Mouse (Mus musculus): Measurements from ENCODE around the gene Pde6h.
"Not testable (repeated sequence)": the region's sequence is repeated elsewhere in the genome, so short reads cannot be mapped to it uniquely, and the experiment has no call there.

Pde6h gene

GRCm38 (mm10) chr6:136923532-136923931 lies at the start of gene Pde6h:
Pde6h (plus strand) TSS chr6:136923832.
- no peak for DNase-seq

- DNase-seq = no peak
Measured at GRCm38 (mm10) chr6:136874599-136874998, 49.0 kb upstream of the Pde6h start.

DNA sequence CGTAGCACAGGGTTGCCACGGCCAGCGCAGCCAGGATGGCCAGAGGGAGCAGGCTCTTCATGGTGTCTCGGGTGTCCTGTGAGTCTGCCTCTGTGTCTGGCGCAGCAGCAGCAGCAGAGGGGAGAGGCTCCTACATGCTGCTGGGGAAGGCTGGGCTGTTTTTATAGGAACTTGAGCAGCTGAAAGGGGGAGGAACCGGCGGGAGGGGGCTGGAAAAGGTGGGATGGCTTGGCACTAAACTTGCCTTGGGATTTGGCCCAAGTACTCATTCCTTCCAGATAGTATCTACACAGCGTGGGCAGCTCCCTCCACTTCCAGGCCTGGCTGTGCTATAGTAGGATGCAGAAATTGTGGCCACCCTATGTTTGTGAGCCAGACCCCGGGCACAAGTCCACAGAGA lies 48.0 kb upstream of the Pde6h start, which contains the start of gene Mgp:
TSS of gene Mgp (minus strand) at position 154 of the 400 bp plus-strand sequence.
- no peak for DNase-seq

DNA sequence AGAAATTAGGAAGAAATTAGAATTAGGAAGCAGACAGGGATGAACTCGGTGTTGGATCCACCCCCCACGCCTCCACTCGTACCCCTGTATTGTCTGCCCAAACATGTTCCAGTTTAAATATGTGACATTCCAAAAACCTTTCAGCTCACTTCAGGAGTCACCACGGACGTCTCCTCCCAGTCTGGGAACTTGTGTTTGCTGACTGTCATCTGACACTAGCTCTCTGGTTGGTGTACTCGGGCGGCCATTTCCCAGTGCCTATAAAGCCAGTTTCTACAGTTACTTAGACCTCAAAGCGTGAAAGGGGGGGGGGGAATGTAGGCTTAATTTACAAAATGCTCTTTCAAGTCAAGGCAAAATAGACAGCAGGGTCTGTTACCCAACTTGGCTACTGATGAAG lies 42.0 kb upstream of the Pde6h start:
- no peak for DNase-seq

DNA sequence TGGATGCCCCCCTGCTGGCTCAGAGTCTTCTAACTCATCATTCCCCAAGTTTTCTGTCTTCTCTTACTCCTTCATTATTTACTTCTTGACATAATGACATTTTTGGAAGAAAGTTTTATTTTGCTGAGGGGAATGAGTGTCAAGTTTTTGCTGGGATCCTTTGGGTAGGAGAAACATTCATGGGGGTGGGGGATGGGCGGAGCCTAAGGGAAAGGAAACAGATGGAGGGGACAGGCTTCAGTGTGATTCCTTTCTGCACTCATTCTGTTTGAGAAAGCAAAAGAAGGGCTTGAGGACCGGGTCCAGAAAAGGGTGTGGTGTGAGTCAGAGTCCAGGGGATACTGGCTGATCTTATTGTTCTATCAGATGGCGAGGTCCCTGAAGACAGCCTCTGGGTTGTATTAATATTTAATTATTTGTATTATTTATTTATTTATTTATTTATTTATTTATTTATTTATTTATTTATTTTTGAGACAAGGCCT lies 40.2 kb upstream of the Pde6h start:
- DNase-seq = no peak

GRCm38 (mm10) chr6:136883961-136884360 lies 39.7 kb upstream of the Pde6h start:
- no peak for DNase-seq

- not testable (repeated sequence) for DNase-seq
Measured at GRCm38 (mm10) chr6:136884766-136885165, 38.9 kb upstream of the Pde6h start.

- DNase-seq = no peak
Measured at GRCm38 (mm10) chr6:136887854-136888253, 35.8 kb upstream of the Pde6h start.

GRCm38 (mm10) chr6:136889067-136889466 lies 34.6 kb upstream of the Pde6h start:
- DNase-seq = no peak

DNA sequence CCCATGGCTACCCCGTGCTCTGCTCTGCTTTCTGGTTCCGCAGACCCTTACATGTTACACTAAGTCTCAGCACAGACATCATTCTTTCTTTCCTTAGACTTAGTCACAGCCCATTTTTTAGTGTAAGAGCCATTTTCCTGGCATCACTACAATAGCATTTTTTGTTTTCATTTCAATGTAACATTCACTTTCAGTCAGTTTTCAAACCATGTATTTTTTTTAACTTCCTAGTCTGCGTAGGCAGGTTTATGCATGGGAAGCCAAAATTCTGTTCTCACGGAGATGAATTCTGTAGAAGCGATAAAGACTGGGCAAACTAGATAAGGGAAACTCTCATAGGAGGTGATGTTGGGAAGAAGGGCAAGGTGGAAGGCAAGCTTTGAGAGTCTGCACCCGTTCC lies 34.1 kb upstream of the Pde6h start:
- no peak for DNase-seq

GRCm38 (mm10) chr6:136892002-136892401 lies 31.6 kb upstream of the Pde6h start:
- no peak for DNase-seq

DNA sequence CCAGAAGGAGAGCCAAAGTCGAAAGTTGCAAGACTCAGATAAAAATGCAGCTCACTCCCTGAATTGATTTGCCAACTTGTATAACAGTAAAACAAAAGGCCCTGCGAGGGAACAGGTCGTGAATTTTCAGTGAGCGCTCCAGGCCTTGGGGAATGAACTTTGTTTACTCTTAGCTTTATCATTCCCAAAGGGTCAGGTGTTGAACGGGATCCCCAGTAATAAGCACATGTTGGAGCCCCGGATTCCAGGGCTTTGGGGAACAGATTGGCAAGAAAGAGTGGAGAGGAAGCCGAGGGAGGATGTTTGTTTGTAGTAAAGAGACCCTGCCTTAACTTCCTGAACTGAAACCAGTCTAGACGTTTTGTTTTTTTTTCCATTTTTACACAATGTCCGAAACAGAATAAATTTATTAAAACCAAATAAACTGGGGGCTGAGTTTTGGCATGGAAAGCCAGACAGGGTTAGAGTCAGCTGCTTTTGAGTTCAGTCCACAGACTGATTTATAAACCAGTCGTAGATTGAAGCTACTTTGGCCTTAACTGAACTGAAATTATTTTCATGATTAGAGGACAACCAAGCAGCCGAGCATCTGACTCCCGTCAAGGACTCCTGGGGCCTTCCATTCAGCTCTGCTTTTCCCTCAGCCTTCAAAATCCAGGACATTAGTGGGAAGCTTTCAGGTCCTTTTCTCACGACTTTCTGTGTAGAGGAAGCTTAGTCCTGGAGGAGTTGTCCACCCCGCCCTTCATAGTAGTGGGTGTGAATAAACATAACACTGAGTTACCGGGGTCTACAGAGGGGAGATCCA lies 28.9 kb upstream of the Pde6h start:
- DNase-seq = no peak

DNA sequence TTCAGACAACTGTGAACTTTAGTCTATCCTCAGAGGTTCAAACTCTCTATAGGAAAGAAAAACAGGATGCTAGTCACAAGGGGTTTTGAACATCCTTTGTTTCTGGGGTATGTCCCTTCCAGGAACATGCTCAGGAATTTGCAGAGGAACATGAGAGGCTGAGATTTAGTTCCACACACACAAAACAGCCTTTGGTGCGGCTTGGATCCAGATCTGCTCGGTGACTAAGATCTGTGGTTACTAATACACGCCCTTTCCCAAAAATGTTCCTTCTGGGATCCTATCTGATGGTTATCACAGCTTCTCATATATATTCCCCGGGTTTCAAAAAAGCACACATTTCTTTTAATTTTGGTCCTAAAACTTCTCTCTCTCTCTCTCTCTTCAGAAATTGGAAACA lies 25.8 kb upstream of the Pde6h start:
- no peak for DNase-seq

DNA sequence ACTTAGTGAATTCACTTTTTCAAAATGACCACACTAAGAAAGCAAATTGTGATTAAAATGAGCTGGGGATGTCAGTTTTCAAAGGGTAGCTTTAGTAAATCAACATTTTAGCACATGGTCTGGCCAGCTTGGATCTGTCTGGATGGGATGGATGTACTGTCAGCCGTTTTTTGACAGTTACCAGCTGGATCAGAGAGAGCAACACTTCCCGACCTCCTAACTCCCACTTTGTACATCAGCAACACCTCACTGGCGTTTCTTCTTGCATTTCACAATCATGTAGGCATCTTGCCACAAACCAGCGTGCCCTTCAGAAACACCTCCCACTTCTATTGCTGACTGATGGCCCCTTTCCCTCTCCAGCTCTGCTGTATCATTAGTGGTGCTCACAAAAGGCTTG lies 25.4 kb upstream of the Pde6h start:
- DNase-seq = no peak

DNA sequence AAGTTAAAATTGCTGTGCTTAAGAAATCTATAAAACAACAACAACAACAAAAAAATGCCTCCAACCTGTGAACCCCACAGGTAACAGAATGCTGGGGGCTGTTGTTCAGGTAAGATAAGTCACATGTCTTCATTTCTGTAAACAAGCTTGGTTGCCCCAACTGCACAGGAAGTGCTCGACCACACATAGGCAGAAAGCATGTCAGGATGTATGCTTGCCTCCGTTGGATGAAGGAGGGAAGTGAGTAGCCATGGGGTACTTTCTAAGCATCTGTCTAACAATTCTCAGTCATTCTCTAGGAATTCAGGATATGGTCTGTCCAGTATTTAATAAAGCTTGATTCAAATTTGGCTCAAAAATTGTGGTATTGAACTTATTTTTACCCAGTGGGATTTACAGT lies 24.7 kb upstream of the Pde6h start:
- DNase-seq = peak in 1 of 2 experiments; percentile 39

DNA sequence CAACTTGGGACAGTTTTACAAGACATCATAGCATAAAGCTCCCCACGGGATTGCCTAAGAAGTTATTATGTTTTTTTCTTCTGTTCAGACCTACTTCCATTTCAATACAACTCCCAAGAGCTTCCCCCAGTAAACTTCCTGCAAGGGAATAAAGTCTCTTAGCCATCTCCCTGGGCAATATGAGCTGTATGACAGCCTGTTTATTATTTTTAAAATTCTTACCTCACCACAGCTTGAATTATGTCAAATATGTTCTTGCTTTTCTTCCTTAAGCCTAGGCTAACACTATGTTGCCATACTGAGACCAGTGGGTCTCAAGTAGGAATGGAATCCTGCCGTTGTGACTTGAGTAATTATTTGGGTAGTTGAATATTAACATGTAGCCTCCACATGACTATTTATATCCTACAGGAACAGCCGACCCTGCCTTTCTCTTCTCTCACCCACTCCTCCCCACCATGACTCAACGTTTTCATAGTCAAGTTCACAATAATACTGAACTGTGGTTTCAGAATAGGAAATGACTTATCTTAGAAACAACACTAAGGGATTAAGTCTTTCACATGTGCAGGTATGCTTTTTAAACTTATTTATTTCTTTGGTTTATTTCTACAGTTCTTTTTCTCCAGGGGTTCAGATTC lies 23.1 kb upstream of the Pde6h start:
- no peak for DNase-seq

- DNase-seq = no peak
Measured at GRCm38 (mm10) chr6:136901010-136901409, 22.6 kb upstream of the Pde6h start.

DNA sequence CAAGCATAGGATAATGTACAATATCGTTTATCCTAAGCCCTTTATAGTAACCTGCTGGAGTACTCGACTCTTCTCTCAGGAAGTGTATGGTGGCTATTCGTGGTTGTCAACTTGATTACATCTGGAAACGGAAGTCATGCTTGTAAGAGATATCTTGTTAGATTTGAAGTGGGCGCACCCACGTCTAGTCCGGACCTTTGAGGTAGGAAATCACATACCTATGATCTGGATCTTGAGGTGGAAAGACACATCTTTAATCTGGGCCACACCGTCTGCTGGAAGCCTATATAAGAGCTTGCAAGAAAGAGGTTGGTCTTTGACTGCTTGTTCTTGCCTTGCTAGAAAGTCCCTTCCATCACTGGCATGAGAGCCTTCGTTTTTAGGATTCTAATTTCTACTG lies 21.1 kb upstream of the Pde6h start:
- DNase-seq = no peak

DNA sequence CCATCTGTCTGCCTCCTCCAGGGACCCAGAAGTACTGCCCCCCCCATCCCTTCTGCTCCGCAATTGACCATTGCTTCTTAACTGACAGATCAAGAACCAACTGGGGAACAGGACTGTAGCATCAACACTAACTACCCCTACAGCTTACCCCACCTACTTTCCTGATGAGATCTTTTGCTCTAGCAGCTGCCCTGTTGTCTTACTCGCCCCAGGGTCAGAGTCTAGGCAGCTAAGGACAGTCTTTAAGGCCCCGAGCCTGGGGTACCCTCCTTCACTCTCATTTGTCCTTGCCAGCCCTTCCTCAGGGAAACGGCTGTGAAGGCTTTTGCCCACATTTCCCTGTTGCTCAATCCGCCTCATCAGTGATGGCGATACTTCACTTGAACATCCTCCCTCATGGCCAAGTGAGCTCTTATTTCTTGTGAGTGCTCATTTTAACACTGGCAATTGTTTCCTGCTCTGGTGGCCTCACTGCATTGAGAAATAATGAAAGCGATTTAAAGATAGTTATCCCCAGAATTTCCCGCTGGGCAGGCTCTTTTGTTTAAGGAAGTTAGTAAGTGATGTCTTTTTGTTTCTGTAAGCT lies 19.7 kb upstream of the Pde6h start:
- DNase-seq = no peak

DNA sequence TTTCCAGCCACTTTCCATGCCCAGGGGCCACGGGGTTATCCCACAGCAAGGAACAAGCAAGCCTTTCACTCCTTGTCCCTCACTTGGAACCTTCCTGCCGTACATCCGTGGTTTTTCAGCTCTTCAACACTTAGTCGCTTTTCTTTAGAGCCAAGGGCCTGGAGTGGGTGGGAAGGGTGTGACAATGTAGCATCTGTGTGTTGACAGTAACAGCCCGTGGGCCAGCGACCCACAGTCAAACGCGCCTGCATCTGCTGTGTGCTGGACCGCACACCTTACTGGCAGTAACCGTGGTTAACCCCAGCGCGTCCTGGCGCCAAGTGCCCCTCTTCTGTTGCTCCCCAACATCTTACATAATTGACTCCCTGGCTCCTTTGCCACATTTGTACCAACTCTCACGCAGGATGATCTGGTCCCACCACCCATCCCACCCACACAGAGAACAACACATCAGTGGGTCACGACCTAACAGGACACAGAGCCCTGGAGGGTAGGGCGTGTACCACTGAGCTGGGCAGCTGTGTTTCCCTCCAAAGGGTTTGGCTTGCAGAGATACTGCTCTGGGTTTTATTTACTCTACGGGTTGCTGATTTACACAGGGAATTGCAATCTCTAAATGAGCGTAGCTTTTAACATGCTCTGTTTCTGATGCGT lies 17.2 kb upstream of the Pde6h start:
- DNase-seq = no peak

DNA sequence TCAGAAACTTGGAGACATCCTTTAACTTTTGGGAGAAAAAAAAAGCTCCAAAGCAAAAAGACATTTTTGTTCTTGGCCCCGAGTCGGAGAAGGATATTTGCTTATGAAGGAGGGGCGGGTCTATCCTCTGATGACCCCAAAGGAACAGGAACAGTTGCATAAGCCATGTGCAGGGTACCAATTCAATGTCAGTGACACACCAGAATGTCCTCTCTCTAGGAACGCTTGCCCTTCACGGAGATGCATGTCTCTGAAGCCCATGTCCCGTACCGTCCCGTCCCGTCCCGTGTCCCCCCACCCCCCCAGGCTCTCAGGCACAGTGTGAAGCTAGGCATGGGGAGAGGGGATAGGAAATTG lies 16.7 kb upstream of the Pde6h start:
- DNase-seq = no peak

- DNase-seq = no peak
Measured at GRCm38 (mm10) chr6:136910247-136910890, 13.3 kb upstream of the Pde6h start.

GRCm38 (mm10) chr6:136912751-136913265 lies 10.8 kb upstream of the Pde6h start:
- no peak for DNase-seq
